Mouse (Mus musculus): ENCODE measurements at regions not wholly inside any gene's neighbourhood (a gene's known extent, or its start where the extent isn't known, plus 50 kb on each side); places are given as distances from the start of the nearest gene placed in this dataset.

DNA sequence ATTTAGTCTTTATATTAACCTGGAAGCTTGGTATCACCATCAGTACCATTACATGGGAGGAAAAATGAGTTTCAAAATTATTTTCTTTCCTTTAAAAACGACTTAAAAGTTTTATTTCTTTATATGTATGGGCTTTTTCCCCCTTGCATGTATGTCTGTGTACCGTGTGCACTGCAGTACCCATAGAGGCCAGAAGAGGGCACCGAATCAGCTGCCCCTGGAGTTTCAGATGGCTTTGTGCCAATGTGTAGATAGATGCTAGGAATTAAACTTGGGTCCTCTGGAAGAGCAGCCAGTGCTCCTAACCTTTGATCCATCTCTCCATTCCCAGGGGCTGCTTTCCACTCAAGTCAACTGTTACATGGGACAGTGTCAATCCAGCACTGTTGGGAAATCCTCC, 79.9 kb upstream of the Zfp64 start:
- Histone ChIP-seq H3K79me2 (ENCODE audit: control insufficient read depth, insufficient read depth) (no peaks in the 10 kb centered on the region), H3ac (ENCODE audit: control insufficient read depth, insufficient read length) (no peak overlapping the region), H3K27me3 (ENCODE audit: control insufficient read depth, insufficient read depth, insufficient read length) (no peaks in the 10 kb centered on the region), H3K4me2 (ENCODE audit: low read depth) (no peak overlapping the region), H3K4me3 (no peak overlapping the region), H3K36me3 (ENCODE audit: control insufficient read depth, insufficient read depth) (no peaks in the 10 kb centered on the region)
- TF ChIP-seq MYOD1 (IDR thresholded peaks at IDR 0.05; ENCODE audit: control insufficient read depth in 1 of 3, insufficient read length in 2 of 3, low read depth in 2 of 3) (no peak), TCF3 (IDR thresholded peaks at IDR 0.05; ENCODE audit: insufficient read length, low read depth) (no peak), E2F4 (IDR thresholded peaks at IDR 0.05; ENCODE audit: insufficient read depth) (no peak), MYOG (IDR thresholded peaks at IDR 0.05; ENCODE audit: control insufficient read depth in 1 of 3, insufficient read depth in 1 of 3, insufficient read length in 2 of 3, low read depth in 2 of 3) (no peak), REST (IDR thresholded peaks at IDR 0.05; ENCODE audit: insufficient read depth, insufficient read length) (no peak), SRF (IDR thresholded peaks at IDR 0.05; ENCODE audit: control insufficient read depth, insufficient read length, low read depth) (no peak), USF1 (IDR thresholded peaks at IDR 0.05; ENCODE audit: low read depth) (no peak), POLR2AphosphoS2 (IDR thresholded peaks at IDR 0.05; ENCODE audit: insufficient read length, low read depth) (no peak), MAX (IDR thresholded peaks at IDR 0.05; ENCODE audit: low read depth) (no peak), CEBPB (IDR thresholded peaks at IDR 0.05; ENCODE audit: insufficient read depth, poor library complexity, severe bottlenecking) (no peak), POLR2A (IDR thresholded peaks at IDR 0.05; ENCODE audit: insufficient read length, low read depth) (no peak)

DNA sequence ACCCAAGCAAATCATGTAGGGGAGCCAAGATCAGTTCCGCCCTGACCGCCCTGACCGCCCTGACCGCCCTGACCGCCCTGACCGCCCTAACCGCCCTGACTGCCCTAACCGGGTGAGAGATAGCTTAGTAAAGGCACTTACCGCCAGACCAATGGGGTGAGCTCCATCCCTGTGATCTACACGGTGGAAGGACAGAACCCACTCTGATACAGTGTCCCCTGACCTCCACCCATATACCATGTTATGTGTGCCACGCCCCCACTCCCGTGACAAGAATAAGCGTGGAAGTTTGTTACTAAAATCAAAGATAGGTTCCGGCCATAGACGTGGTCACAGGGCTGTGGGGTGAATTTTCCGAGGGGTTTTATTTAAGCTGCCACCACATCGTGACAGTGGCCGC, 78.6 kb upstream of the Zfp64 start:
- no peak overlapping the region for H3K4me2 ChIP-seq (ENCODE audit: low read depth)
- H3K36me3 ChIP-seq (ENCODE audit: control insufficient read depth, insufficient read depth), result no peaks in the 10 kb centered on the region
- H3ac ChIP-seq (ENCODE audit: control insufficient read depth, insufficient read length), result no peak overlapping the region
- H3K27me3 ChIP-seq (ENCODE audit: control insufficient read depth, insufficient read depth, insufficient read length), result no peaks in the 10 kb centered on the region
- H3K4me3 ChIP-seq, result no peak overlapping the region
- no peaks in the 10 kb centered on the region for H3K79me2 ChIP-seq (ENCODE audit: control insufficient read depth, insufficient read depth)
- TF ChIP-seq POLR2AphosphoS2 (IDR thresholded peaks at IDR 0.05; ENCODE audit: insufficient read length, low read depth) (no peak), MYOD1 (IDR thresholded peaks at IDR 0.05; ENCODE audit: control insufficient read depth in 1 of 3, insufficient read length in 2 of 3, low read depth in 2 of 3) (no peak), E2F4 (IDR thresholded peaks at IDR 0.05; ENCODE audit: insufficient read depth) (no peak), SRF (IDR thresholded peaks at IDR 0.05; ENCODE audit: control insufficient read depth, insufficient read length, low read depth) (no peak), REST (IDR thresholded peaks at IDR 0.05; ENCODE audit: insufficient read depth, insufficient read length) (no peak), TCF3 (IDR thresholded peaks at IDR 0.05; ENCODE audit: insufficient read length, low read depth) (no peak), POLR2A (IDR thresholded peaks at IDR 0.05; ENCODE audit: insufficient read length, low read depth) (no peak)

DNA sequence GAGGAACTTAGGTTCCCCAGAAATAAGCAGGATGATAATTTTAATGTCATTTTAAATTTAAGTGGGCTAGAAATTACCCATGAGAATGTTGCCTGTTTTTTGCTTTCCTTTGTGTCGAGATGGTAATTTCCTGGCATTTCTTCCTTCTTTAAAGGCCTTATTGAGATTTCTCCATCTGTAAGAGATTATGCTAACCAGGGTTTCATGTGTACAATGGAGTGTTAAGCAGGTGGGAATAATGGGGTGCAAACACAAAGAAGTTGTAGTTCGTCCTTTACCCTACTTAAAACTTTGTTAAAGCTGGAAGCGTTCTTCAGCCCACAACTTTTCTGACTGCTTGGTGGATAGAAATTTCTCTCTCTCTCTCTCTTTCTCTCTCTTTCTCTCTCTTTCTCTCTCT, 77.8 kb upstream of the Zfp64 start:
- Histone ChIP-seq H3K79me2 (ENCODE audit: control insufficient read depth, insufficient read depth) (no peaks in the 10 kb centered on the region), H3K4me2 (ENCODE audit: low read depth) (no peak overlapping the region), H3K36me3 (ENCODE audit: control insufficient read depth, insufficient read depth) (no peaks in the 10 kb centered on the region), H3ac (ENCODE audit: control insufficient read depth, insufficient read length) (no peak overlapping the region), H3K4me3 (no peak overlapping the region), H3K27me3 (ENCODE audit: control insufficient read depth, insufficient read depth, insufficient read length) (no peaks in the 10 kb centered on the region)
- TF ChIP-seq CEBPB (IDR thresholded peaks at IDR 0.05; ENCODE audit: insufficient read depth, poor library complexity, severe bottlenecking), result no peak

DNA sequence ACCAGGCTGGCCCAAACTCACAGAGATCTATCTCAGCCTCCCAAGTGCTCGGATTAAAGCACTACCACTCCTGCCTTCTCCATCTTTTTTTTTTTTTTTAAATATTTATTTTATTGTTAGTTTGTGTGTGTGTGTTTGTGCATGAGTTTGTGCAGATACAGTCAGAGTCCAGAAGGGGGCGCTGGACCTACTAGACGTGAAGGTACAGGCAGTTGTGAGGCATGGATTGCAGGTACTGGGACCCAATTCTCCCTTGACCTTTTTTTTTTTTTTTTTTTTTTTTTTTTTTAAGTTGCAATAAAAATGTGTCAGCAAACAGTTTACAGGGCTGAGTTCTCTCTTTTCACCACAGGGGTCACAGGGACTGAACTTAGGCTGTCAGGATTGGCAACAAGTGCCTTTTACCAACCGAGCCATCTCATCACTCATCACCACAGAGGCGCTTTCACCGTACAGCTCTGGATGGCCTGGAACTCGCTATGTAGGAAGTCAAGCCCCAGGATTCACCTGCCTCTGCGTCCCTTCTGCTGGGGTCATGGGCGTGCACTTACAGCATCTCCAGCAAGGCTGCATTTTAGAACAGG, 73.2 kb upstream of the Zfp64 start:
- no peaks in the 10 kb centered on the region for H3K36me3 ChIP-seq (ENCODE audit: control insufficient read depth, insufficient read depth)
- no peaks in the 10 kb centered on the region for H3K79me2 ChIP-seq (ENCODE audit: control insufficient read depth, insufficient read depth)
- H3ac ChIP-seq (ENCODE audit: control insufficient read depth, insufficient read length), result no peak overlapping the region
- H3K4me2 ChIP-seq (ENCODE audit: low read depth), result no peak overlapping the region
- H3K27me3 ChIP-seq (ENCODE audit: control insufficient read depth, insufficient read depth, insufficient read length), result no peaks in the 10 kb centered on the region
- H3K4me3 ChIP-seq, result no peak overlapping the region
- no peak for TF ChIP-seq TCF12 (IDR thresholded peaks at IDR 0.05; ENCODE audit: insufficient read depth, poor library complexity, severe bottlenecking)
- no peak for TF ChIP-seq POLR2A (IDR thresholded peaks at IDR 0.05; ENCODE audit: insufficient read length, low read depth)
- no peak for TF ChIP-seq USF1 (IDR thresholded peaks at IDR 0.05; ENCODE audit: low read depth)
- no peak for TF ChIP-seq MAX (IDR thresholded peaks at IDR 0.05; ENCODE audit: low read depth)
- no peak for TF ChIP-seq TCF3 (IDR thresholded peaks at IDR 0.05; ENCODE audit: insufficient read length, low read depth)
- TF ChIP-seq E2F4 (IDR thresholded peaks at IDR 0.05; ENCODE audit: insufficient read depth), result no peak
- no peak for TF ChIP-seq SRF (IDR thresholded peaks at IDR 0.05; ENCODE audit: control insufficient read depth, insufficient read length, low read depth)
- TF ChIP-seq REST (IDR thresholded peaks at IDR 0.05; ENCODE audit: insufficient read depth, insufficient read length), result no peak

DNA sequence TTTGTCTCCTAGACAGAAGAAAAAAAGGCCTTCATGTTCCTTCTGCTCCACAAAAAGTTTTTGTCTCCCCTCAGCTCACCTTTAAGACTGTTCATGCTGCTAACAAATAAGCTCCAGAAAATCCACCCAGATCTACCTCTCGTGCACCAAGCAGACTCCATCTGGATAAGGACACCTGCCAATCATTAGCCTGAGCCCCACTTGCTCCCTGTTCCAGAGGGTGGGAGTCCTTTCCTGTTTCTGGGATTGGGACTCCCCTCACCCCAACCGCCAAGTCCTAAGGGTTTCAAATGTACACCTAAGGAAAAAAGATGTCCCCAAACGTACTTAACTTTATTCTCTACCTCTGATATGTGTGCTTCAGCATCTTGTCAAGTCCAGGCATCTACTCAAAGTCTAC, 63.6 kb upstream of the Zfp64 start:
- Histone ChIP-seq H3K27me3 (ENCODE audit: control insufficient read depth, insufficient read depth, insufficient read length) (no peaks in the 10 kb centered on the region), H3K4me2 (ENCODE audit: low read depth) (no peak overlapping the region), H3K36me3 (ENCODE audit: control insufficient read depth, insufficient read depth) (no peaks in the 10 kb centered on the region), H3ac (ENCODE audit: control insufficient read depth, insufficient read length) (no peak overlapping the region), H3K79me2 (ENCODE audit: control insufficient read depth, insufficient read depth) (no peaks in the 10 kb centered on the region), H3K4me3 (no peak overlapping the region)
- TF ChIP-seq CEBPB (IDR thresholded peaks at IDR 0.05; ENCODE audit: insufficient read depth, poor library complexity, severe bottlenecking) (no peak), TCF12 (IDR thresholded peaks at IDR 0.05; ENCODE audit: insufficient read depth, poor library complexity, severe bottlenecking) (no peak), POLR2AphosphoS2 (IDR thresholded peaks at IDR 0.05; ENCODE audit: insufficient read length, low read depth) (no peak), POLR2A (IDR thresholded peaks at IDR 0.05; ENCODE audit: insufficient read length, low read depth) (no peak)

All from myocyte (in vitro differentiated cells).